Mouse (Mus musculus): ENCODE measurements around the gene Col1a1.

Gene Col1a1

GRCm38 (mm10) chr11:95000128-95000527, 64.1 kb downstream of the Col1a1 start:
- DNase-seq: no peak

DNA sequence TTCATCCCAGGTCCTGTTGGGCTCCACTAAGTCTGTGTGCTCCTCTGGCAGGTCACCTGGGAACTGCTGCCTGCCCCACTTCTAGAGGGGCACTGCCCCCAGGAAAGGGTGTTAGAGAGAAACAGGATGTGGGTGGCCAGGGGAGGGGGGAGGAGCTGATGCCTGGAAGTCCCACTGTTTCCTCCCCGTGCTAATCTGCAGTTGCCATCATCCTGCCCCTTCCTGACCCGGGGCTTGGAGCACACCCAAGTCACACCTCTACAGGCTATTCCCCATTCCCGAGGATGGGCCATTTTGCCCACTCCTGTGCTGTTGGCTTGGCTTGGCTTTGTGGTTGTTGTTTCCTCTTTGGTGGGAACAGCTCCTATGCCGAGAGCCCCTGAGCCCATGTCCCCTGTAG, 64.5 kb downstream of the Col1a1 start:
- no peak for DNase-seq

DNA sequence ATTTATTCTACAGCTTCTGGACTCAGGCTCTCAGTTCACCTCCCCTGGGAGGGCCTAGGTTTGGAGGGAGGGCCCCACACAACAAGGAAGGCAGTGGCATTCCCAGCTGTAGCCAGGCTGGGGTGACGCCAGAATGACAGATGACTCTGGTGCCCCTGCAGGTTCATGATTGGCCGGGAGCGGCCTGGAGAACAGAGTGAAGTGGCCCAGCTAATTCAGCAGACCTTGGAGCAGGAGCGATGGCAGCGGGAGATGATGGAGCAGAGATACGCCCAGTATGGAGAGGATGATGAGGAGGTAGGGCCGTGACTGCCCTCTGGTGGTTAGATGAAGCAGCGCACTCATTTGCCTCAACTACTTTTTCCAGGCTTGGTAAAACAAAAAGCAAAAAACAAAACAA, 65.0 kb downstream of the Col1a1 start:
- DNase-seq: peak; percentile 62

- DNase-seq: no peak
Measured at GRCm38 (mm10) chr11:95001584-95002347, 65.7 kb downstream of the Col1a1 start.

Measured in right cerebral cortex, postnatal 14 days (tissue).